13 mouse cellular contexts compared by ENCODE assay signal in the genomic region with DNA sequence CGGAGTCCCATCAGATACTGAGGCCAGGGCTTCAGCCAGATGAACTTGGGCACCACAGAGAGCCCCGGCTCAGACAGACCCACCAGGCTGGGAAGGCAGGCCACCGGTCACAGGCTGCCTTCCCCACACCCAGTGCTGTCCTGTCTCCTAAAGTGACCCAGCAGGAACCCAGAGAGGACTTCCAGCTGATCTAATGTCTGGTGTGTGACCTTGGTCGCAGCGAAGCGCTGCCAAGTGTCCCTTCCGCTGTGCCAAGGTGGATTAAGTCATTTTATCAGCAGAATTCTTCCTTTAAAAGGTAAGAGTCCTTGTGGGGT. TPM values are rescaled to one million over a fixed set of nuclear protein-coding genes. Genes with fewer than 3 reads are reported as not detected.
A peak's percentile ranks its signal among the peaks of the same experiment; 100 is the strongest.
DNase-seq lines count a peak whose midpoint lies in the region; ATAC-seq and TF ChIP-seq lines count a peak whose summit lies in the region.
"Had no signal": no experiment of that assay in that cellular context is flagged by ENCODE, and none has a peak within 500 bp of the region (broad histone marks: within the 10 kb centered on the region; RNA-seq: fewer than 3 reads in every experiment).

No protein-coding gene starts in this region.

- no peak overlapping the region for H3K4me3 ChIP-seq in heart, embryonic 14.5 days (ENCODE audit: control insufficient read depth in 1 of 2, insufficient read depth in 1 of 2, low read depth in 1 of 2, low read length in 2 of 2)
- no peak overlapping the region for H3K4me3 ChIP-seq in heart, embryonic 11.5 days (ENCODE audit: low read depth, low read length)
- H3K4me3 ChIP-seq in ES-Bruce4 (ENCODE audit: low read depth, low read length), result 0 out of 2 replicates have a peak overlapping the region, but pooled peaks have one; percentile 10
- no peak overlapping the region for H3K4me3 ChIP-seq in heart, embryonic 15.5 days
- H3K4me3 ChIP-seq: liver, embryonic 12.5 days; megakaryocyte, embryonic 14.5 days; myocyte had no signal

- no peak for ATAC-seq in heart, embryonic 14.5 days (ENCODE audit: insufficient number of reproducible peaks, insufficient read depth, low FRiP score, low read depth)
- ATAC-seq in heart, embryonic 11.5 days (replicated peaks; ENCODE audit: insufficient number of reproducible peaks, low FRiP score, low TSS enrichment), result no peak
- 0 out of 2 replicates have a peak, but pooled peaks have one; percentile 15 for ATAC-seq in heart, embryonic 15.5 days (replicated peaks; ENCODE audit: insufficient number of reproducible peaks, insufficient read depth, low FRiP score, low read depth)
- ATAC-seq in frontal cortex, adult (ENCODE audit: low TSS enrichment), result no peak
- ATAC-seq: liver, embryonic 12.5 days had no signal

- H3K9me3 ChIP-seq in heart, embryonic 14.5 days (ENCODE audit: control insufficient read depth, low read length), result no peaks in the 10 kb centered on the region
- no peaks in the 10 kb centered on the region for H3K9me3 ChIP-seq in heart, embryonic 11.5 days (replicated peaks; ENCODE audit: control insufficient read depth, low read length)
- no peaks in the 10 kb centered on the region for H3K9me3 ChIP-seq in ES-Bruce4 (replicated peaks; ENCODE audit: control insufficient read depth, insufficient read depth, low read length, poor library complexity, severe bottlenecking)
- no peaks in the 10 kb centered on the region for H3K9me3 ChIP-seq in heart, embryonic 15.5 days (replicated peaks)
- H3K9me3 ChIP-seq: liver, embryonic 12.5 days; megakaryocyte, embryonic 14.5 days had no signal

- 47% methylated on average over 7 of the region's 7 CpGs for WGBS in heart, embryonic 14.5 days
- 66% methylated on average over 7 of the region's 7 CpGs for WGBS in heart, embryonic 11.5 days (ENCODE audit: insufficient replicate concordance)
- WGBS in heart, embryonic 15.5 days, result 47% methylated on average over 7 of the region's 7 CpGs

- H3K9ac ChIP-seq in heart, embryonic 14.5 days (ENCODE audit: low read length), result peak overlapping the region; percentile 39; the same call in 1 of the 2 replicates
- H3K9ac ChIP-seq in heart, embryonic 11.5 days (ENCODE audit: low read depth, low read length), result no peak overlapping the region
- H3K9ac ChIP-seq in ES-Bruce4 (ENCODE audit: low read depth, poor library complexity, severe bottlenecking), result peak overlapping the region; percentile 23
- H3K9ac ChIP-seq in heart, embryonic 15.5 days, result 0 out of 2 replicates have a peak overlapping the region, but pooled peaks have one; percentile 8
- H3K9ac ChIP-seq: hindbrain, embryonic 14.5 days; liver, embryonic 12.5 days had no signal

- H3K4me1 ChIP-seq in heart, embryonic 14.5 days (ENCODE audit: control insufficient read depth in 2 of 2, insufficient read depth in 2 of 2, low read length in 2 of 2), result peaks cover 31 to 48% of the 10 kb centered on the region in 2 experiments
- peaks cover 32% of the 10 kb centered on the region for H3K4me1 ChIP-seq in heart, embryonic 11.5 days (ENCODE audit: control insufficient read depth, insufficient read depth, low read length)
- peaks cover 10% of the 10 kb centered on the region for H3K4me1 ChIP-seq in ES-Bruce4 (ENCODE audit: control insufficient read depth, insufficient read depth, low read length)
- peaks cover 43% of the 10 kb centered on the region for H3K4me1 ChIP-seq in heart, embryonic 15.5 days (replicated peaks)

- 0 out of 2 replicates have a peak overlapping the region, but pooled peaks have one; percentile 16 for H3K4me2 ChIP-seq in heart, embryonic 14.5 days (ENCODE audit: low read length)
- H3K4me2 ChIP-seq in heart, embryonic 11.5 days, result no peak overlapping the region
- H3K4me2 ChIP-seq in heart, embryonic 15.5 days, result peak overlapping the region; percentile 33
- H3K4me2 ChIP-seq: hindbrain, embryonic 14.5 days; liver, embryonic 12.5 days had no signal

- DNase-seq in adrenal gland, adult 8-10 months, result peak; percentile 77
- no peak for DNase-seq in neural tube, embryonic 10.5 days (ENCODE audit: extremely low spot score, low spot score)
- DNase-seq in left cerebral cortex, postnatal 14 days (ENCODE audit: low spot score in 2 of 2), result no peak
- DNase-seq: right cerebral cortex, postnatal 4 days had no signal

- TF ChIP-seq POLR2A in ES-Bruce4 (IDR thresholded peaks at IDR 0.05; ENCODE audit: insufficient read depth, low read length), result no peak

- TF ChIP-seq EP300 in ES-Bruce4 (IDR thresholded peaks at IDR 0.05; ENCODE audit: insufficient read depth, low read depth, low read length), result no peak

- intact Hi-C loops in left cerebral cortex, postnatal 14 days (cut with DNase I), result no loop called here

- H3K36me3 ChIP-seq in heart, embryonic 14.5 days (ENCODE audit: control insufficient read depth, insufficient read depth, low read length), result no peaks in the 10 kb centered on the region
- H3K36me3 ChIP-seq in heart, embryonic 11.5 days (ENCODE audit: control insufficient read depth, insufficient read depth, low read length), result no peaks in the 10 kb centered on the region
- H3K36me3 ChIP-seq in ES-Bruce4 (ENCODE audit: control insufficient read depth, insufficient read depth, low read length, poor library complexity, severe bottlenecking), result no peaks in the 10 kb centered on the region
- no peaks in the 10 kb centered on the region for H3K36me3 ChIP-seq in heart, embryonic 15.5 days
- H3K36me3 ChIP-seq: liver, embryonic 12.5 days had no signal

- peak overlapping the region; percentile 31 to 40 for H3K27ac ChIP-seq in heart, embryonic 14.5 days (replicated peaks in 1 of 2; ENCODE audit: control insufficient read depth in 1 of 2, insufficient read depth in 1 of 2, low read depth in 2 of 2, low read length in 2 of 2)
- no peak overlapping the region for H3K27ac ChIP-seq in heart, embryonic 11.5 days (ENCODE audit: low read depth, low read length)
- H3K27ac ChIP-seq in ES-Bruce4 (ENCODE audit: insufficient read depth, low read length), result no peak overlapping the region
- H3K27ac ChIP-seq in heart, embryonic 15.5 days, result peak overlapping the region; percentile 64
- H3K27ac ChIP-seq: hindbrain, embryonic 14.5 days; liver, embryonic 12.5 days had no signal

- no peak for TF ChIP-seq CTCF in ES-Bruce4 (IDR thresholded peaks at IDR 0.05; ENCODE audit: low read depth, low read length)

- no peaks in the 10 kb centered on the region for H3K27me3 ChIP-seq in heart, embryonic 14.5 days (ENCODE audit: control insufficient read depth, insufficient read depth, low read length)
- H3K27me3 ChIP-seq in heart, embryonic 11.5 days (ENCODE audit: control insufficient read depth, insufficient read depth, low read length), result no peaks in the 10 kb centered on the region
- no peaks in the 10 kb centered on the region for H3K27me3 ChIP-seq in ES-Bruce4 (ENCODE audit: control insufficient read depth, insufficient read depth, low read length, poor library complexity, severe bottlenecking)
- no peaks in the 10 kb centered on the region for H3K27me3 ChIP-seq in heart, embryonic 15.5 days
- H3K27me3 ChIP-seq: liver, embryonic 12.5 days; megakaryocyte, embryonic 14.5 days had no signal

RNA-seq across cellular contexts. Expression of a gene that starts 5.6 kb away (rescaled TPM):
- 11.0 and 12.3 TPM in 2 replicates for polyA plus RNA-seq in heart, embryonic 14.5 days (2014; fragmentation: Nextera tagmentation; extraction: Ambion mirVana)
- 10.6 and 11.7 TPM in 2 replicates for polyA plus RNA-seq in heart, embryonic 11.5 days (2014; fragmentation: Nextera tagmentation; extraction: Ambion mirVana)
- polyA plus RNA-seq in ES-Bruce4 (2011; ENCODE audit: insufficient read depth, insufficient read length, low read depth, missing spikeins), result 18.4 and 21.9 TPM in 2 replicates
- 10 to 100 TPM in 3 of 4 experiments, 1 to 10 TPM in 1; 9.5 to 16.5 (median 13.2) TPM for total RNA-seq in adrenal gland, adult 8-10 months (2022)
- polyA plus RNA-seq in heart, embryonic 15.5 days (2015; fragmentation: Nextera tagmentation; extraction: Ambion mirVana), result 7.6 and 9.0 TPM in 2 replicates
- 1 to 10 TPM; 5.2 to 6.9 TPM for total RNA-seq in left cerebral cortex, postnatal 14 days (2021)

Comparison
In these comparisons a context has a peak if more than half of its experiments do, and no peak if none do; other contexts are left out.
1. H3K27ac ChIP-seq: peak in heart, embryonic 14.5 days (2 of 2) and heart, embryonic 15.5 days (single experiment); none in heart, embryonic 11.5 days (single experiment) and ES-Bruce4 (single experiment).